Mouse (Mus musculus) midbrain, embryonic 14.5 days (tissue): ENCODE results near the gene Vat1l. TPM values are rescaled to one million over a fixed set of nuclear protein-coding genes. Genes with fewer than 3 reads are reported as not detected.

Experiments
- ATAC-seq: fragments of 200-750 bp; cut with Nextera tagmentation; 2 replicates; pipeline ENCODE4 v1.8.0; 2017; ENCODE audit warnings: moderate number of reproducible peaks, moderate library complexity; ENCODE audit not compliant: low FRiP score, low TSS enrichment
- DNase-seq: peaks from one replicate; pipeline ENCODE4 v3.0.0-alpha.2; 2015
- H3K27ac ChIP-seq: fragments of 300-500 bp; sonication (generic); replicated peaks from 2 replicates; pipeline ENCODE4 v1.5.1; 2014; ENCODE audit warnings: mild to moderate bottlenecking, low read depth, low read length, moderate library complexity
- H3K27me3 ChIP-seq: fragments of 300-500 bp; sonication (generic); 2 replicates; pipeline ENCODE4 v1.6.1; 2014; ENCODE audit warnings: low read length, control low read depth, mixed read lengths; ENCODE audit not compliant: control insufficient read depth, insufficient read depth
- H3K36me3 ChIP-seq: fragments of 300-500 bp; sonication (generic); 2 replicates; pipeline ENCODE4 v1.6.1; 2014; ENCODE audit warnings: low read length, control low read depth; ENCODE audit not compliant: control insufficient read depth, insufficient read depth
- H3K4me1 ChIP-seq: fragments of 300-500 bp; sonication (generic); 2 replicates; pipeline ENCODE4 v1.6.1; 2014; ENCODE audit warnings: mild to moderate bottlenecking, antibody characterized with exemption, low read length, control low read depth; ENCODE audit not compliant: control insufficient read depth, insufficient read depth
- H3K4me2 ChIP-seq: fragments of 300-500 bp; sonication (generic); 2 replicates; pipeline ENCODE4 v1.6.1; 2014; ENCODE audit warnings: mild to moderate bottlenecking, low read length, moderate library complexity
- H3K4me3 ChIP-seq: fragments of 300-500 bp; sonication (generic); replicated peaks from 2 replicates; pipeline ENCODE4 v1.5.1; 2014; ENCODE audit warnings: low read depth, low read length
- H3K9ac ChIP-seq: fragments of 300-500 bp; sonication (generic); replicated peaks from 2 replicates; pipeline ENCODE4 v1.6.1; 2014; ENCODE audit warnings: mild to moderate bottlenecking, low read length, moderate library complexity
- H3K9me3 ChIP-seq: fragments of 300-500 bp; sonication (generic); 2 replicates; pipeline ENCODE4 v1.6.1; 2016; ENCODE audit warnings: low read length, control low read depth, mixed read lengths; ENCODE audit not compliant: control insufficient read depth
- WGBS: fragments of 180-500 bp; shearing (Covaris S2); extraction: QIAGEN DNeasy Blood & Tissue Kit; methylation state at CpG from one replicate; pipeline ENCODE4 v1.1.7; 2014; 5-methylcytosine and 5-hydroxymethylcytosine counted together
- polyA plus RNA-seq: library from polyadenylated mRNA; unstranded; fragments of >200 nt; fragmentation: Nextera tagmentation; extraction: Ambion mirVana; gene quantifications from 2 replicates; pipeline ENCODE4 v1.2.1, GENCODE M21; 2014

The Vat1l gene
- polyA plus RNA-seq, 1 experiment from 2014 or later: 29.5 TPM

DNA sequence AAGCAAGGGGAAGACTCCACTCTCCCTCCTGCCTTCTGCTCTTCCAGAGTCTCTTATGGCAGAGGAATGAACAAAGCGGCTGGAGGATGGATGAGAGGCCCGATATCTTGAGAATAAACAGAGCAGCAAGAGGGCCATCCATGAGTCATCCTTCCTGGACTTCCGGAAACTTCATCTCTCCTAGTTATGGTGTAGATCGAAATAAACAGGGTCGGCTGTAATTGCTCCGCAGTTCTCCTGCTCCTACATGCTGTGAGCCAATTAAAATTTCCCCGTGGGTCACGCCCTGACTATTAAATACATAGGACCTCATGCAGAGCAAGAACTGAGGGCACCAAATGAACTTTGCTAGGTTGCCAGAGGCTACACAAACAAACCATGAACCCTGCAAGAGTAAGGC, 155.1 kb downstream of the Vat1l start:
- ATAC-seq: no peak
- no peak for DNase-seq
- Histone ChIP-seq H3K4me2 (no peak overlapping the region), H3K36me3 (no peaks in the 10 kb centered on the region), H3K4me3 (no peak overlapping the region), H3K4me1 (no peaks in the 10 kb centered on the region), H3K27ac (no peak overlapping the region), H3K27me3 (no peaks in the 10 kb centered on the region), H3K9me3 (no peaks in the 10 kb centered on the region), H3K9ac (no peak overlapping the region)
- WGBS: 68% methylated on average over 8 of the region's 8 CpGs

DNA sequence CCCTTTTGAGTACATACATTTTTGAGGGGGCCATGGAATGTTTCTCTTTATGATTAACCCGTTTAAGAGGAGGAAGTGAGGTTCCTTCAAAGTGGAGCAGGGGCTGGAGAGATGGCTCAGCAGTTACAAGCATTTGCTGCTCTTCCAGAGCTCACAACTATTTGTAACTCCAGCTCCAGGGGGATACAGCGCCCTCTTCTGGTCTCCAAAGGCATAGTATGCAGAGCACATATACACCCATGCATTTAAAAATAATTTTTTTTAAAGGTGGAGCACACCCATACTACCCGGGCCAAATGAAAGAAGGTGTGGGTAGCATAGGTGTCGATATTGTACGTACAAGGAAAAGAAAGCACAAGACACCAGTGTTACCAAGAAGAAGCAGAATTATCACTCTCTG, 157.8 kb downstream of the Vat1l start:
- Histone ChIP-seq H3K4me2 (no peak overlapping the region), H3K9ac (no peak overlapping the region), H3K36me3 (no peaks in the 10 kb centered on the region), H3K4me1 (no peaks in the 10 kb centered on the region), H3K27me3 (no peaks in the 10 kb centered on the region), H3K4me3 (no peak overlapping the region), H3K27ac (no peak overlapping the region), H3K9me3 (no peaks in the 10 kb centered on the region)
- DNase-seq (peak; percentile 37), ATAC-seq (no peak)
- WGBS: 70% methylated on average over 5 of the region's 5 CpGs

- WGBS: 77% methylated on average over 8 of the region's 8 CpGs
- Histone ChIP-seq H3K27ac (no peak overlapping the region), H3K9me3 (no peaks in the 10 kb centered on the region), H3K36me3 (no peaks in the 10 kb centered on the region), H3K27me3 (no peaks in the 10 kb centered on the region), H3K4me1 (no peaks in the 10 kb centered on the region), H3K9ac (no peak overlapping the region), H3K4me2 (no peak overlapping the region), H3K4me3 (no peak overlapping the region)
- no peak for DNase-seq
- no peak for ATAC-seq
Measured at GRCm38 (mm10) chr8:114363656-114364055, 158.2 kb downstream of the Vat1l start.

GRCm38 (mm10) chr8:114369038-114369976, 163.9 kb downstream of the Vat1l start:
- Histone ChIP-seq H3K27me3 (no peaks in the 10 kb centered on the region), H3K27ac (no peak overlapping the region), H3K9ac (no peak overlapping the region), H3K4me3 (no peak overlapping the region), H3K4me2 (0 out of 2 replicates have a peak overlapping the region, but pooled peaks have one; percentile 3), H3K4me1 (no peaks in the 10 kb centered on the region), H3K9me3 (no peaks in the 10 kb centered on the region), H3K36me3 (0 out of 2 replicates have a peak, but pooled peaks cover 5% of the 10 kb centered on the region)
- ATAC-seq (no peak), DNase-seq (peak; percentile 88)
- 43% methylated on average over 27 of the region's 27 CpGs for WGBS

GRCm38 (mm10) chr8:114374390-114374789, 169.0 kb downstream of the Vat1l start:
- no peak overlapping the region for H3K4me3 ChIP-seq
- WGBS: 87% methylated on average over 6 of the region's 6 CpGs
- no peak overlapping the region for H3K9ac ChIP-seq
- no peaks in the 10 kb centered on the region for H3K9me3 ChIP-seq
- no peak overlapping the region for H3K27ac ChIP-seq
- 0 out of 2 replicates have a peak, but pooled peaks cover 9% of the 10 kb centered on the region for H3K36me3 ChIP-seq
- no peaks in the 10 kb centered on the region for H3K27me3 ChIP-seq
- no peak for ATAC-seq
- DNase-seq: no peak
- no peak overlapping the region for H3K4me2 ChIP-seq
- no peaks in the 10 kb centered on the region for H3K4me1 ChIP-seq

GRCm38 (mm10) chr8:114384189-114384588, 178.8 kb downstream of the Vat1l start:
- Histone ChIP-seq H3K4me2 (no peak overlapping the region), H3K36me3 (no peaks in the 10 kb centered on the region), H3K27me3 (no peaks in the 10 kb centered on the region), H3K27ac (no peak overlapping the region), H3K4me3 (no peak overlapping the region), H3K9ac (no peak overlapping the region), H3K9me3 (no peaks in the 10 kb centered on the region), H3K4me1 (no peaks in the 10 kb centered on the region)
- DNase-seq: no peak
- ATAC-seq: no peak
- 69% methylated on average over 3 of the region's 3 CpGs for WGBS

GRCm38 (mm10) chr8:114387494-114387893, 182.1 kb downstream of the Vat1l start:
- Histone ChIP-seq H3K36me3 (no peaks in the 10 kb centered on the region), H3K9ac (no peak overlapping the region), H3K27ac (no peak overlapping the region), H3K27me3 (no peaks in the 10 kb centered on the region), H3K9me3 (no peaks in the 10 kb centered on the region), H3K4me2 (no peak overlapping the region), H3K4me3 (no peak overlapping the region), H3K4me1 (no peaks in the 10 kb centered on the region)
- WGBS: 91% methylated on average over 4 of the region's 4 CpGs
- no peak for DNase-seq
- ATAC-seq: no peak

DNA sequence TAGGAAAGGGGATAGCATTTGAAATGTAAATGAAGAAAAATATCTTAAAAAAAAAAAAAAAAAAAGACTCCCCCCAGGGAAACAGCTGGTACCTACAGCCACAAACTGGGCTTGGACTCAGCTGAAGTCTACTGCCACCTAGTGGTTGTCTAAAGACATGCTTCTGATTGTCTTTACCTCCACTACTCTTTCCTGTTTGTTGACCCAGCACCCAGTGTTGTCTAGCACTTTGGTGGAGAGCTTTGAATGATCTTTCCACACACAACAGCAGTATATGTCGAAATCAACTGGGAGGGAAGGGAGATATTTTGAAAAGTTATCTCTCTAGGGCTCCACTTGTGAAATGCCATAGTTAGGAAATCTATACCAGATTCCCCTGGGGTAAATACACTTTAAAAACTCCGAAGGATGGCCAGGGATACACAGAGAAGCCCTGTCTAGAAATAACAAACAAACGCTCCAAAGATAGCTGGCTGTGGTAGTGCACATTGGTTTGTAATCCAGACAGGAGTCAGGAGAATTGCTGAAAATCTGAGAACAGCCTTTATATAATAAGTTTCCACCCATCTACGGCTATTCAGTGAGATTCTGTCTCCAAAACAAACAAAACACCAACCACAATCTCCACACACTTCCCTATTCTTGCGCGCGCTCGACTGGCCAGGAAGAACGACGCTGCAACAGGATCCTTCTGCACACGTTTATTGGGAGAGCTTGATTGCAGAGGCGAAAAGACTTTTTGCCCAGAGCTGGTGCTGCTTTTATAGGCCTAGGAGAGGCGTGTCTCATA, 185.2 kb downstream of the Vat1l start:
- Histone ChIP-seq H3K27me3 (no peaks in the 10 kb centered on the region), H3K9ac (no peak overlapping the region), H3K4me2 (no peak overlapping the region), H3K4me3 (no peak overlapping the region), H3K27ac (no peak overlapping the region), H3K4me1 (no peaks in the 10 kb centered on the region), H3K36me3 (no peaks in the 10 kb centered on the region), H3K9me3 (no peaks in the 10 kb centered on the region)
- DNase-seq: no peak
- ATAC-seq: no peak
- 95% methylated on average over 11 of the region's 13 CpGs for WGBS
